Mouse (Mus musculus) embryonic facial prominence, embryonic 14.5 days (tissue): Measurements from ENCODE around the gene Retnlb. TPM values are rescaled to one million over a fixed set of nuclear protein-coding genes. Genes with fewer than 3 reads are reported as not detected.

ENCODE experiments used
- ATAC-seq: fragments of 200-750 bp; cut with Nextera tagmentation; 2 replicates; pipeline ENCODE4 v1.8.0; 2017; ENCODE audit warnings: low read depth, moderate number of reproducible peaks, moderate TSS enrichment
- DNase-seq: peaks from one replicate; pipeline ENCODE4 v3.0.0-alpha.2; 2015; ENCODE audit warnings: low spot score
- H3K27ac ChIP-seq: fragments of 300-500 bp; sonication (generic); replicated peaks from 2 replicates; pipeline ENCODE4 v1.5.1; 2014; ENCODE audit warnings: low read depth, mild to moderate bottlenecking, low read length, moderate library complexity
- H3K27me3 ChIP-seq: fragments of 300-500 bp; sonication (generic); replicated peaks from 2 replicates; pipeline ENCODE4 v1.6.1; 2014; ENCODE audit warnings: low read length; ENCODE audit not compliant: control insufficient read depth, insufficient read depth
- H3K36me3 ChIP-seq: fragments of 300-500 bp; sonication (generic); 2 replicates; pipeline ENCODE4 v1.6.1; 2014; ENCODE audit warnings: low read length, mixed read lengths; ENCODE audit not compliant: control insufficient read depth, insufficient read depth
- H3K4me1 ChIP-seq: fragments of 300-500 bp; sonication (generic); 2 replicates; pipeline ENCODE4 v1.6.1; 2014; ENCODE audit warnings: antibody characterized with exemption, low read length; ENCODE audit not compliant: control insufficient read depth, insufficient read depth
- H3K4me2 ChIP-seq: fragments of 300-500 bp; sonication (generic); 2 replicates; pipeline ENCODE4 v1.6.1; 2014; ENCODE audit warnings: low read depth, mild to moderate bottlenecking, low read length, moderate library complexity, mixed read lengths
- H3K4me3 ChIP-seq: fragments of 300-500 bp; sonication (generic); 2 replicates; pipeline ENCODE4 v1.5.1; 2014; ENCODE audit warnings: low read depth, mild to moderate bottlenecking, low read length
- H3K9ac ChIP-seq: fragments of 300-500 bp; sonication (generic); 2 replicates; pipeline ENCODE4 v1.6.1; 2014; ENCODE audit warnings: low read depth, mild to moderate bottlenecking, low read length, moderate library complexity, mixed read lengths
- H3K9me3 ChIP-seq: fragments of 300-500 bp; sonication (generic); 2 replicates; pipeline ENCODE4 v1.6.1; 2016; ENCODE audit warnings: low read length; ENCODE audit not compliant: control insufficient read depth
- WGBS: fragments of 180-500 bp; shearing (Covaris S2); extraction: QIAGEN DNeasy Blood & Tissue Kit; methylation state at CpG from one replicate; pipeline ENCODE4 v1.1.7; 2014; 5-methylcytosine and 5-hydroxymethylcytosine counted together
- polyA plus RNA-seq: library from polyadenylated mRNA; unstranded; fragments of >200 nt; fragmentation: Nextera tagmentation; extraction: Ambion mirVana; gene quantifications from 2 replicates; pipeline ENCODE4 v1.2.1, GENCODE M21; 2014

Gene Retnlb
- polyA plus RNA-seq, 1 experiment from 2014 or later: not detected

GRCm38 (mm10) chr16:48805412-48805811 is 11.2 kb upstream of the Retnlb start:
- Histone ChIP-seq H3K9ac (no peak overlapping the region), H3K27ac (no peak overlapping the region), H3K27me3 (no peaks in the 10 kb centered on the region), H3K36me3 (no peaks in the 10 kb centered on the region), H3K4me2 (no peak overlapping the region), H3K4me1 (no peaks in the 10 kb centered on the region), H3K4me3 (no peak overlapping the region), H3K9me3 (no peaks in the 10 kb centered on the region)
- WGBS: 83% methylated on average over 1 of the region's 1 CpGs
- no peak for DNase-seq
- no peak for ATAC-seq

- ATAC-seq: no peak
- no peak for DNase-seq
- Histone ChIP-seq H3K4me3 (no peak overlapping the region), H3K27me3 (no peaks in the 10 kb centered on the region), H3K36me3 (no peaks in the 10 kb centered on the region), H3K27ac (no peak overlapping the region), H3K4me2 (no peak overlapping the region), H3K4me1 (no peaks in the 10 kb centered on the region), H3K9ac (no peak overlapping the region), H3K9me3 (no peaks in the 10 kb centered on the region)
- 80% methylated on average over 1 of the region's 1 CpGs for WGBS
Measured at GRCm38 (mm10) chr16:48806521-48806920, 10.1 kb upstream of the Retnlb start.

- Histone ChIP-seq H3K9ac (no peak overlapping the region), H3K27me3 (no peaks in the 10 kb centered on the region), H3K4me1 (peaks cover 4% of the 10 kb centered on the region; the same call in 1 of the 2 replicates), H3K36me3 (no peaks in the 10 kb centered on the region), H3K9me3 (no peaks in the 10 kb centered on the region), H3K27ac (no peak overlapping the region), H3K4me3 (no peak overlapping the region), H3K4me2 (no peak overlapping the region)
- ATAC-seq (no peak), DNase-seq (no peak)
- WGBS: 44% methylated on average over 2 of the region's 2 CpGs
Measured at GRCm38 (mm10) chr16:48809374-48809773, 7.3 kb upstream of the Retnlb start.

GRCm38 (mm10) chr16:48811881-48812436 is 4.7 kb upstream of the Retnlb start:
- no peak overlapping the region for H3K4me3 ChIP-seq
- WGBS: 47% methylated on average over 7 of the region's 7 CpGs
- peak; percentile 13 for DNase-seq
- ATAC-seq: no peak
- no peaks in the 10 kb centered on the region for H3K9me3 ChIP-seq
- H3K27me3 ChIP-seq: no peaks in the 10 kb centered on the region
- peaks cover 4% of the 10 kb centered on the region; the same call in 1 of the 2 replicates for H3K4me1 ChIP-seq
- H3K36me3 ChIP-seq: no peaks in the 10 kb centered on the region
- H3K9ac ChIP-seq: no peak overlapping the region
- no peak overlapping the region for H3K27ac ChIP-seq
- H3K4me2 ChIP-seq: no peak overlapping the region

GRCm38 (mm10) chr16:48818524-48818923 is 1.9 kb downstream of the Retnlb start:
- ATAC-seq: no peak
- 89% methylated on average over 6 of the region's 6 CpGs for WGBS
- H3K4me3 ChIP-seq: no peak overlapping the region

GRCm38 (mm10) chr16:48826474-48826873 is 9.8 kb downstream of the Retnlb start:
- Histone ChIP-seq H3K9me3 (no peaks in the 10 kb centered on the region), H3K4me3 (no peak overlapping the region), H3K4me2 (no peak overlapping the region), H3K9ac (no peak overlapping the region), H3K36me3 (no peaks in the 10 kb centered on the region), H3K27ac (no peak overlapping the region), H3K4me1 (no peaks in the 10 kb centered on the region), H3K27me3 (no peaks in the 10 kb centered on the region)
- DNase-seq (no peak), ATAC-seq (no peak)
- WGBS: 87% methylated on average over 3 of the region's 3 CpGs

More at GRCm38 (mm10) chr16:48818524-48818923, 1.9 kb downstream of the Retnlb start:
- H3K36me3 ChIP-seq: no peaks in the 10 kb centered on the region
- no peaks in the 10 kb centered on the region for H3K9me3 ChIP-seq
- no peak overlapping the region for H3K4me2 ChIP-seq
- DNase-seq: no peak
- H3K27me3 ChIP-seq: no peaks in the 10 kb centered on the region
- no peaks in the 10 kb centered on the region for H3K4me1 ChIP-seq
- H3K9ac ChIP-seq: no peak overlapping the region
- H3K27ac ChIP-seq: no peak overlapping the region

GRCm38 (mm10) chr16:48827625-48828024 is 11.0 kb downstream of the Retnlb start:
- H3K4me3 ChIP-seq: no peak overlapping the region
- H3K27ac ChIP-seq: no peak overlapping the region
- DNase-seq (no peak), ATAC-seq (no peak)
- no peaks in the 10 kb centered on the region for H3K27me3 ChIP-seq
- 41% methylated on average over 1 of the region's 1 CpGs for WGBS
- H3K9me3 ChIP-seq: no peaks in the 10 kb centered on the region
- no peak overlapping the region for H3K9ac ChIP-seq
- H3K36me3 ChIP-seq: no peaks in the 10 kb centered on the region
- H3K4me2 ChIP-seq: no peak overlapping the region
- H3K4me1 ChIP-seq: no peaks in the 10 kb centered on the region

GRCm38 (mm10) chr16:48829060-48829459 is 12.4 kb downstream of the Retnlb start:
- ATAC-seq (no peak), DNase-seq (no peak)
- Histone ChIP-seq H3K9me3 (no peaks in the 10 kb centered on the region), H3K4me3 (no peak overlapping the region), H3K27me3 (no peaks in the 10 kb centered on the region), H3K4me2 (no peak overlapping the region), H3K9ac (no peak overlapping the region), H3K27ac (no peak overlapping the region), H3K36me3 (no peaks in the 10 kb centered on the region), H3K4me1 (no peaks in the 10 kb centered on the region)
- WGBS: 83% methylated on average over 4 of the region's 4 CpGs

GRCm38 (mm10) chr16:48832055-48832454 is 15.4 kb downstream of the Retnlb start:
- no peak overlapping the region for H3K4me2 ChIP-seq
- 0 out of 2 replicates have a peak, but pooled peaks cover 3% of the 10 kb centered on the region for H3K9me3 ChIP-seq
- ATAC-seq (no peak), DNase-seq (no peak)
- WGBS: 84% methylated on average over 7 of the region's 8 CpGs
- H3K9ac ChIP-seq: no peak overlapping the region
- no peaks in the 10 kb centered on the region for H3K27me3 ChIP-seq
- no peak overlapping the region for H3K4me3 ChIP-seq
- H3K27ac ChIP-seq: no peak overlapping the region
- no peaks in the 10 kb centered on the region for H3K36me3 ChIP-seq
- H3K4me1 ChIP-seq: no peaks in the 10 kb centered on the region
